Mouse (Mus musculus): ENCODE measurements at regions not wholly inside any gene's neighbourhood (a gene's known extent, or its start where the extent isn't known, plus 50 kb on each side); places are given as distances from the start of the nearest gene placed in this dataset.

DNA sequence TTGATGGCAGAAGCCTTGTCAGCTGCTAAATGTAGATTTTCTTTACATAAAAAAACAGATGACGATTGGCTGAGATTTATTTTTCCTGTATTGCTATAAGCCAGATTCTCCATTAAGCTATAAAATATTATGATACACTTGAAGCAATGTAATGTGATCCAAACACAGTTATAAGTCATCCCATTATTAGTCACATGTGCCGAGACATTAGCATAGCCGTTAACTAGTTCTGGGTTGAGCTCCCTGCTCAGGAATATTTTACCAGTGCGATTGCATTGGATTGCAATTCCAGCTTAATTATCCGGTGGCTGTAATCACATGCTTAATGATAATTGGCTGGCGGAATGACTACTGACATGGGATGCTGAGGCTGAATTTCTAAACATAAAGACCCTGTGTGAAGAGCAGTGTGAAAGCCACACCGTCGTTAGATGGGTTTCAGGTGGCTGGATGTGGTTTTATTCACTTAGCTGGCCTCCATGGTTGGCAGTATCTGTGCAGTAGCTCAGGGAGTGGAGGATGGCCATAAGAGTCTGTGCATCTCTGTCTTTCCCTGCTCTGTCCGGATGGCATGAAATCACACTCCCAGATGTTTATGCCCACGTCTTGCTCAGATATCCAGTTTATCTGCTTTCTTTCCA lies 344.7 kb downstream of the Slc4a3 start:
- DNase-seq = no peak

DNA sequence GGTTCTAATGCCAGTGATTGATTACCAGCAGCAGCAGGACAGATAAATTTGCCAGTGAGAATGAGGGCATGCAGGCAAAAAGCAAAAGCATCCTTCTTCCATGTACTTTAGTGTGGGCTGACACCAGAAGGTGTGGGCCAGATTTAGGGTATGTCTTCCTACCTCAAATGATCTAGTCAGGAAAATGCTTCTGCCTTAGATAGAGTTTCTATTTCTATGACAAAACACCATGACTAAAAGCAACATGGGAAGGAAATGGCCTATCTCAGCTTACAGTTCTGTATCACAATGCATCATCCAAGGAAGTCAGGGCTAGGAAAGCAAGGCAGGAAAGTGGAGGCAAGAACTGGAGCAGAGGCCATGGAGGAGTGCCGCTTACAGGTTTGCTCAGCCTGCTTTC lies 349.5 kb downstream of the Slc4a3 start:
- no peak for DNase-seq

DNA sequence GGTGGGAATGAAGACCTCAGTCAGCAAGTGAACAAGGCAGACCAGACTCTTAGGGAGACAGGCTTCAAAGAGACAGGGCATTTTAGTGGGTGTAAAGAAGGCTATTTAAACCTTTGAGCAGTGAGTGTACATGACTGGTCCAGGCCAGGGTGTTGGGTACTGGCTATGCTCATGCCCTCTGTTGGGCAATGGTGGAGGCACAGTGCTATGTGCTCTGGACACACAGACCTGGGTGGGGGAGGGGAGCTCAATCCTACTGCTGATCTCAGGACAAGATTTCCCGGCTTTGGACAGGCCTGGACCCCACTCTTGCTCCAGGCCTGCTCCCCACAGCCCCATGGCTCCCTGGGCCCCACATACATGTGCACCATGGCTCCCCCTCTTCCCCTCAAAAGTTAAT lies 355.1 kb downstream of the Slc4a3 start:
- DNase-seq = no peak

DNA sequence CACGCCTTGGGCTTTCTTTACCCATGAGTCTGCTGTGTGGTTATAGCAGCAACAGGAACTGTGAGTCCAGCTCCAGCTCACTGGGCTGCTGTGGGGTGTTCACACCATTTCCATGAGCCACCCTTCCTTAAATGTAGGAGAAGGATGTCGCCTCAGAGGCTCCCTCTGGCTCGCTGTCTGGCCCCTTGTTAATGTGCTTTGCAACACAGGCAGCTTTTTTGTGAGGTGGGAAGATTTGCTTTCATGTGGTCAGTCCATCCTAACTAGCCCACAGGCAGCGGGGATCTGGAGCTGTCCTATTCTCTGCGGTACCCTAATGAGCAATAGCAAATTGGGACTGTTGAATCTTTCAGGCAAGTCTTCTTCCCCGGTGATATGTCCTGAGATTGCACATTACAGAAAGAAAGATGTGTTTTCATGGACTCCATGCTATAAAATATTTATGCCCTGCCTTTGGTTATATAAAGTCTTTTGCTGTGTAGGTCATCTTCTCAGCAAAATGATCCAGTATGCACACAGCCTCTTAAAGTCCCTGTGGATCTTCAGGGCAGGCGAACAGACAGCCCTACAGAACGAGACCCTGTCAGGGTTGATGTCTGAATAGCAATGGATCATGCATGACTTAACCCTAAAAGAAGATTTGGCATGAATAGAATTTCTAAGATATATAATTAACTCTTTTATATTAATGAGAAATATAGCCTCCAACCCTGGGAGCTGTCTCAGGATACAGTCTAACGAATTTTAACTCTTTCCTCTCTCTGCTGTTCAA lies 359.8 kb downstream of the Slc4a3 start:
- no peak for DNase-seq

DNA sequence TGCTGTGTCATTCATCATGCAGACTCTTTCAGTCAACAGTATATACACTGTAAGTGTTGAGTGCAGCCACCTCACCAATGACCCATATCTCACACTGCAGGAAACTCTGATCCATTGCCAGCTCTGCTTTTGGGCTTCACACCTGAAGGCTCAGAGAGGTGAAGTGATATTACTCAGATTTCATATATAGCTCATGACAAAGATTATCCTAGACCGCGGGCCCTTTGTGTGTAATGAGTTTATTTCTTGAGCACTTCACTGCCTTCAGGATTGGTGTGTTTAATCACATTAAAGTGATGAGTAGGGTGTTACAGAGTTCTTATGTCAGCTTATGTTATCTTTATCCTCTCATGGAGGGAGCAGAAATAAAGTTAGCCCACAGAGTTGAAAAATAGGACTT lies 369.2 kb downstream of the Slc4a3 start:
- no peak for DNase-seq

DNA sequence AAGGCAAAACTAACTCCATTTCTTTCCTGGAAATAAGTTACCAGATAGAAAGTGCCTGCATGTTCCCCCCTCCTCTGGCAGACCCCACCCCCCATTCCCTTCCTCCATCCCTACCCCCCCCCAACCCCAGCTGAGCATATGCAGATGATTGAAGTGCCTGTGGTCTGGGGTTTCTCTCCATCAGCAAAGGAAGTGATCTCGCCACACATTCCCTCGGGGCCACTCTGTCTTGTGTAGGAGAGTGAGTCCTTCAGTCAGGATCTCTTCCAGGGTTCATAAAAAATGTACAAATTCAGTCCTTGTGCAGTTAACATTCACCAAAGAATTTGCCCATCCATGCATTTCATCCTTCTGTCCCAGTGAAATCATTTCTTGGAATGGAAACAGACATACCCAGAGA lies 370.1 kb downstream of the Slc4a3 start:
- DNase-seq = no peak

DNA sequence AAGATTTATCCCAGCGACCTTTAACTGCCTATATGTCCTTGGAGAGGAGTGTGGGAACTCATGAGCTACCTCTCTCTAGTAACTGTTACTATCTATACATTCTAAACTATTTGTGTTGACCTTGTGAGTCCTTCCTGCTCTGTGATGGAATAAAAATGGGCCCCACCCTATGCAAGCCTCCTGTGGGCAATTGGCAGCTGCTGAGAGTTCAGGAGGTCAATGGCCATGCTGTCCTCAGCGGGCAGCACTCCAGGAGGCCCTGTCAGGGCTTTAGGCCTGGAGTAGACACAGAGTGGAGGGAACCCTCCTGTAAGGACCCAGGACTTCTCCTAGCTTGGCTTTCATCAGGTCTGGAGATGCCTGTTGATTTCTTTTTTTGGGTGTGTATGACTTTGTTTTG lies 373.1 kb downstream of the Slc4a3 start:
- DNase-seq = no peak

DNA sequence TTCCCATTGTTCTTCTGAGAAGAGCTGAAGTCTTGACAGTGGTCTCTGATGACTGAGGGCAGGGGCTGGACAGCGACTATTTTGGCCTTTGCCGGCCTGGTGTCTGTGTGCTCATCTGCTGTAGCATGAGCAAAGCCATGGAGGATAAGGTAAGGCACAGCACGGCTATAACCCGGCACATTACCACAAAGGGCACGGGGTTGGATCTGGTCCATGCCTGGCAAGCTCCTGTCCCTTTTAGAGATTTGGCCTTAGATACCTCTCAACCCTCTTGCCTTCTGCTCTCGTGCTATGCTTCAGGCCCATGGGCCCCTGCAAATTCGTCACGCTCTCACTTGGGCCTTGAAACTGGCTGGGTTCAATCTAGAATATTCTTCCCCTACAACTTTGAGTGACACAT lies 379.0 kb downstream of the Slc4a3 start:
- no peak for DNase-seq

DNA sequence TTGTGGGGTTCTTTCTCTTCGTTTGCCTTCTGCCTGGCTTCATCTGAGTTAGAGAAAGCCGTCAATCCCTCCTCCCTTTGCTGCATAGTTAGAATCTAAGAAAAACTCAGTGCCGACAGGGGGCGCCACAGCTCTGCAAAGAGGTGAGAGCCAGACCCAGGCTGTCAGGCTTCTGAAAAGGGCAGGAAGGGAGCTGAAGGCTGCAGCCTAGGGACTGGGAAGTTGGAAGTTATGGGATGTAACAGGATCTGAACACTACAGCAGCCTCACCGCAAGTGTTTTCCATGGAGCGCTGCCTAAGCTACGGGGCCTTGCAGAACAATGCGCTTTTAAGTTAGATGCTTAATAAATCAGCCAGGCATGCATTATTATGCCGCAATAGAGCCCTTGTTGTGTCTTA lies 379.7 kb downstream of the Slc4a3 start:
- DNase-seq = peak; percentile 92 to 93

DNA sequence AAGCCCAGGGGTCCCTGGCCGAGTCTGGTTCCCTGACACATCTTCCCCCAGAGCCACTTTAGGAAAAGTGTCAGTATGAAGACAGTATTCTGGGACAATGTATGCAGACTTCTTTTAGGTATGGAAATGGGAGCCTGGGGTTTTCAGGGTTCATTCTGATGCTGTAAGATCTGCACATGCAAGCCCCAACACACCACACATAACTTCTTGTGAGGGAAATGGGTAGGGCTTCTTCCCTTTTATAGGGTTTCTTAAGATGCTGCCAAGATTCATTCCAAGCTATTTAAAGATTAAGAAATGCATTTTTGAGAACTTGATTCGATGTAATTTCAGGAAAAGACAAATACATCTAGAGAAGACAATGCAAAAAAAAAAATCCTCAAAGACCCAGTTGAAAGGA lies 385.8 kb downstream of the Slc4a3 start:
- DNase-seq = no peak

DNA sequence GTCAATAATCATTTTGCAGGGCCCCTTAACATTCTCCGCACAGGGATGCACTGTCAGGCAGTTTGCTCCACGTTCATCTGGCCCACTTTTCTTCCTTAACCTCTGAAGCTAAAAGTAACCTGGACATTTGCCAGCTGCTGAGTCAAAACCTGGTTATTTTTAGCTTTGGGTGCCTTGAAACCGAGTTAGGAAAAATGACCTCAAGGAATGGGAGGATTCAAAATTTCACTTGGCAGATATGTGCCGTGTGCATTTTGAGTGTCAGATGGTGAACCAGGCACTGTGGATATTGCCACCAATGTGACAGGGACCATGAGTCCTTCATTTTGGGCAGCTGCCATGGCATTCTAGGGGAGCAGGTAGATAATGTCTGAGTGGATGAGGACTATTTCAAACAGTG lies 387.8 kb downstream of the Slc4a3 start:
- peak; percentile 44 to 68 for DNase-seq

DNA sequence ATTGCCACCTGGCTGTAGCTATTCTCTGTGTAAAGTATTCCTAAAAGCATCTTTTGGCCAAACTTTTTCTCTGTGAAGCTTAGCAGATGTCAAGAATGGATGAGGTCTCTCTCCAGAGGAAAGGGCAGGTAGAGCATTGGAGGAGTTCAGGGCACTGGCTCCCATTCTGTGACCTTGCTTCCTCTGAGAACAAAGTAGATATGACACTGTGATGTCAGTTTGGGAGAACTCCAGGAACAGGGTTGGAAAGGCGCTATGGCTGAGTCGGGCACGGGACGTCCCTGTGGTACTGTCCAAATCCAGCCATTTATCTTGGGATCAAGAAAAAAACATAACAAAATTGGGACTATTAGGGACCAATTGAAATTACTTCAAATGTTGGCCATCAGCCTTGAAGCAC lies 388.7 kb downstream of the Slc4a3 start:
- DNase-seq = peak; percentile 3 to 51

DNA sequence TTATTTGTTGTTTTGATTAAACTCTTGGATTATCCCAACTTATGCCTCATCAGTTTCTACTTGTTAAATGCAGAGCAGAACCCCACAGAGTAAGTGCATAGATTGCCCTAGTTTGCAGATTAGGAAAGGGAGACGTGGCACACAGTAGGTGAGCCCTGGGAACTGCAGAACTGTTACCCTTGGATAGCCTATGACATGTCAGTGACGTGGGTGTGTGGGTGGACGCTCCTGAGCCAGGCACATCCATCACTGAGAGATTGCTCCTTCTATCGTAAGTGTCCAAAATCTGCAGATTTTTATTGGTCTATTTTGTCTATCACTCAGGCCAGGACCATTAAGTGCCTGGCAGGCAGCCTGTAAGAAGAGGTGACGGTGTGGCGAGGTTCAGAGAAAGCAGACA lies 389.8 kb downstream of the Slc4a3 start:
- DNase-seq = no peak

DNA sequence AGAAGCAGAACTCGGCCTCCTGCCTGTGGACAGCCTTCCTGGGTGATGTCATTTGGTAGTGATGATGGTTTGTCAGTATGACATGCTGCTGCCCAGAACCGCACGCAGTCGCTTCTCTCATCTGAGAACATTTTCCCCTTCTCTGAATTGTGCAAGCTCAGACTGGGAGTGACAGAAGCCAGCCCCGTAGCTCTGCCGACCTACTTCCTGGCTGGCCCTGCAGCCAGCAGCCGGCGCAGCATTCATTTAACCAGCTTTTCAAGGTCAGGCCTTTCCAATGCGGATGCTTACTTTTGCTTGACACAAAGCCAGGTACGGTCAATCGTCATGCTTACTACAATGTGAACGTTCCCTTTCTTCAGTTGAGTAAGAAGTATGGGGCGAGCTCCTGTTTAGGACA lies 390.5 kb downstream of the Slc4a3 start:
- peak; percentile 40 to 51 for DNase-seq

DNA sequence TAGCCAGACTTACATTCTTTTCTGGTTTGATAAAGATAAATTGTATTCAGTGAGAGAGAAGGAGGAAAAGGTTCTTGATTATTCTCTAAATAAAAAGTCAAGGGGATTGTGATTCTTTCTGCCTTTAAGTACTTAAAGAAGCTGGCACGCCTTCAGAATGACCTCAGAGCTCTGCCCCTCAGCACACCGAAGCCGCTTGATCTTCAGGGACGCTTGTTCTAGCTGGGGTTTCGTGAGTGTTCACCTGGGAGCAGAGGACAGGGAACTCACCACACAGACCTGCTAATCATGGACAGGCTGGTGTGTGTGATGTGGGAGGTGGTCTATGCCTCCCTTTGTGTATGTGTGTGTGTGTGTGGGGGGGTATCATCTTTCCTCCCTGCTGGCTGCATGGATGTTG lies 391.3 kb downstream of the Slc4a3 start:
- no peak for DNase-seq

DNA sequence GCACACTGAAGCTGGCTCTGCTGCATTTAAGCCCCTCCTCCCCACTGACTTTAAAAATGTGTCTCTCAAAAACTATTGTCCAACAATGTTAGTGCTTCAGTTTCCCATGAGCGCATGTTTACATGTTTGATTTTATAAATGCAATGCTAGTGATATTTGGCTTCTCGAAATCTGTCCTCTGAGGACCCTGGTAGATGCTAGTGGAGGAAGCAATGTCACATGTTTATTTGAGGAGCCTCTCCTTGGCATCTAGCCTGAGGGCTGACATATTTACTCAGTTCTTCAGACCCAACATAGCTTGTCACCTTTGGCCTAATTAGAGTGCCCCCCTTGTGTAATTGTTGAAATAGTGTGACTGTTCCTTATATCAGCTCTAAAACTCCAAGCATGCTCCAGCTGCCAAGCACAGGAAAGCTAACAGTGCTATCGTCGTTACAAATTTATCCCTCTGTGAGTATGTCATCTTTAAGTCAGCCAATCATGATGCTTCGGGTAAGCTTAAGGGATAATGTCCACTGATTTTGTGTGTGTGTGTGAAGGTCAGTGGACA lies 400.3 kb downstream of the Slc4a3 start:
- DNase-seq = no peak

DNA sequence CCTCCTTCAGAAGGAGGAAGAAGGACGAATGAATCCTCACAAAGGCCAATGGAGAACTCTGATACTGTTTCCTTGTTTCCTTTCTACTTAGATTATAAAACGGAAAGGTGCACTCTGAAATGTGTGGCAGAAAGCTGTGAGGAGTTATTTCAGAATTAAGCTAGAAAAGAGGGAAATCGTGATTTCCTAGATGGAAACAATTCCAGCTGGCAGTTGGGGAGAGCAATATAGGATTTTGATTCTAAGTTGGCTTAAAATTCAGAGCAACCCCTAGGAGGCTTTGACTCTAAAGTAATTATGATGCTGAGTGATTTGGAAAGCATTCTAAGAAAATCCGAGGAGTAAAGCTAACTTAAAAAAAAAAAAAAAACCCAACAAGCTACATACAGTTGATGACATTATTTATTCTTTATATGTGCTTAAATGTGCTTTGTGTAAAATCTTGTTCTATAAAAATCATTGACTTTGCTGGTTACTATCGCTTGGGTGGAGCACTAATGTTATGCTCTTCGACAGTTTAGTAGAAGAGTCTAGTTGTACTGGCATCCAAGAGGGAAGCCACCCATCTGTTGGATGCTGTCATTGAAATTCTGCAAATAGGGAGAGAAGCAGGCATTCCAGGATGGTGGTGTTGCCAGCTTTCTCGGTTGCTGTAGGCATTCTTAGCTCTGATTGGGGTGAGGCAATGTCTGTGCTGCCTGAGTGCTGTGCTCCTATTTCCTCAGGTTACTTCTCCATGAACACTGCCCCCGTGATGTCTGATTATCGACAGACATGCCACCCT lies 432.3 kb downstream of the Slc4a3 start:
- DNase-seq = no peak

DNA sequence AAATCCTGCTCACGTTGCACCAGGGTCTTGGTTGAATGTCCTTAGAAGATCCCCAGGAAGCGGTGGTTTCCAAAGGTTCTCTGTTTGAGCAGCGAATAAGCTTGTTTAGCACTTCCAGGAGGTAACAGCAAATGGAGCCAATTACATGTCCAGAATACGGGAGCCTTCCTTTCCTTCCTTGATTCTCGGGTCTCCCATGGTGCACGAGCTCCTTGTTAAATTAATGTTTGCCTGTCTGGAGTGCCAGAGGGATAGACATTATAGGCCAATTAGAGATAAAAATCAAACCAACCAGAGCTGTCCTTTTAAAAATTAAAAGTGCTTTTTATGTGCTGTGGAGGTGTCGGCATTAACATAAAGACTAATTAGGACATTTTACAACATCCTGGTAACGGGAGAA lies 437.0 kb downstream of the Slc4a3 start:
- DNase-seq = no peak

DNA sequence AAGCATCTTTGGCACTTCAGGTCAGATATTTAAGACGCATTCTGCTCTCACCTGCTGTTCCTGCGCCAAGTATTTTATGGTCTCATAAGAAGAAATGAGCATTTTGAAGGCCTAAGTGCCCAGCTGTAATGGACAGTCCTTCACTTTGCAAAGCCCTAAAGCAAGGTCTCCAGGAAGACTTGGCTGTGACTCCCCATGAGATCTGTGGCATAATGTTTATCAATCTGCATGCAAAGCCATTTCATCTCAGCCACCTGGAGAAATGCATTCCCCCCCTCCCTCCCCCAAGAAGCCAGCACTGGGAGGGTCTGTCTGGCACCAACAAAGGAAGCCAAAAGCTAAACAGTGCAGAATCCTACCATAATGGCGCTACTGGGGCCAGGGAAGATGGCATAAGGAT lies 437.4 kb downstream of the Slc4a3 start:
- DNase-seq = no peak

DNA sequence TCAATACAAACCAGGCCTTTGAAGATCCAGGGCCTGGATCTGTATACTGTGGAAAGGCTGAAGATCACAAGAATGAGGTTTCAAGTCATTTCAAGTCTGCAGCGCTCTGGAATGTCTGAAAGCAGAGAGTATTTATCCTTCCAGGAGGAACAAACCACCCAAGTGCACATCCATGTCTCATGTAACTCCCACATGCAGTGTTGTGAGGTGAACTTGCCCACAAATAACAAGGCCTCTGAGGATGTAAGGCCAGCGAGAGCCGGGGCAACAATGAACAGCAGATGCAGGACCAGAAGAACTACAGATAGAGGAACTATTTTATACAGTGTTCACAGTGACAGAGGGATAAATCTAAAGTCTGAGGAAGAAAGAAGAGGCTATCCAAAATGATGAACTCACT lies 442.4 kb downstream of the Slc4a3 start:
- DNase-seq = no peak

DNA sequence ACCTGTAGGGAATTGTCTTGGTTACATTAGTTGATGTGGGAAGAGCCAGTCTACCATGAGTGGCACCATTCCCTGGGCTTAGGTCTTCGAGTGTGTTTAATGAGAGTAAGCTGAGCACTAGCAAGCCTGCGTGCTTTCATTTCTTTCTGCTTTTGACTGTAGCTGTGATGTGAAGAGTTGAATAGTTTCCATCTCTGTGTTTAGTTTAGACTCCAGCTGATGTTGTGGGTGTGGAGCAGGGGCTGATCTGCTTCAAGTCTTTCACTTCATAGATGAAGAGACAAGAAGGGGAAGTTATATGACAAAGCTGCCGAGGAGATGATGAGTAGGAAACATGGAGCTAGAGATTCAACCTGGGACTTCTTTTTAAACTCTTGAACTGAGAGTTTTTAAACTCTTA lies 446.0 kb downstream of the Slc4a3 start:
- DNase-seq = no peak

DNA sequence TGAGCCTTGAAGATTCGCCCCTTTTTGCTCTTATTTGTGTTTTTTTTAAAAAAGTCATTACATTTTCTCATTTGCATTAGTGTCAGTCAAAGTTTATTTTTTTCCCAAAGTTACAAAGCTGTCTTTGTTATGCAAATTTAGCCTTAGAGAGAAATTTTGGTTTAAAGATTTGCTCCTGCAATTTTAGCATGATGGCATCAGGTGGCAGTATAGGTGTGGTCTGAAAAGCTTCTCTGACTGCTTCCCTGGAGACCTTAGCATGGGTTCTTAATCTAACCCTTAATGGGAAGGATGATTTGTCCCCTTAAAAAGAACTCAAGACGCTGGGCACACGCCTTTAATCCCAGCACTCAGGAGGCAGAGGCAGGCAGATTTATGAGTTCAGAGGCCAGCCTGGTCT lies 451.2 kb downstream of the Slc4a3 start:
- DNase-seq = no peak

DNA sequence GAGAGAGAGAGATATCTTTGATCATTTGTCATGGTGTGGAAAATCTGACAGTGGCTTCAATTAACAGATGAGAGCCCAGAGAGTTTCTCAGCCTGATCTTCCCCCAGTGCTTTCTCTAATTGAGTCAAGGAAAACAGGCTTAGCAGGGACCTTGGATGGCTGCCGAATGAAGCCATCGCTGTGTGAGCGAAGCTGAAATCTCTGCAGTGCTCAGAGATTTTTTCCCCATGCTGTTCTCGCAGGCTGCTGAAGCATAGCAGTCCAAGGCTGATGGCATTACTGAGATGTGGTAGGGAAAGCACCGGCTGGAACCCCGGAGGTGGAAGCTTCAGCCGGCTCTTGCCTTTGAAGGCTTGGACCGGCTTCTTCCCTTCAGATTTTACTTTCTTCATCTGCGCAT lies 455.1 kb downstream of the Slc4a3 start:
- peak; percentile 64 to 72 for DNase-seq
